Mouse (Mus musculus) bone marrow macrophage, adult 2 months (primary cell): ENCODE measurements around the gene Il12b. TPM values are rescaled to one million over a fixed set of nuclear protein-coding genes. Genes with fewer than 3 reads are reported as not detected.
A peak's percentile ranks its signal among the peaks of the same experiment; 100 is the strongest.

ENCODE experiments used
- H3K27ac ChIP-seq: 2 replicates; pipeline ENCODE4 v1.5.1; 2012; ENCODE audit warnings: low read depth, low read length; ENCODE audit not compliant: insufficient read depth
- H3K4me1 ChIP-seq: 2 replicates; pipeline ENCODE4 v1.6.1; 2012; ENCODE audit warnings: low read length; ENCODE audit not compliant: control insufficient read depth, insufficient read depth
- H3K4me3 ChIP-seq: 2 replicates; pipeline ENCODE4 v1.5.1; 2012; ENCODE audit warnings: mild to moderate bottlenecking, low read length, moderate library complexity; ENCODE audit not compliant: insufficient read depth
- CTCF ChIP-seq: IDR thresholded peaks from 2 replicates; pipeline ENCODE4 v1.5.1; 2012; ENCODE audit warnings: low read depth, mild to moderate bottlenecking, low read length, moderate library complexity
- POLR2A ChIP-seq: IDR thresholded peaks from 2 replicates; pipeline ENCODE4 v1.6.1; 2012; ENCODE audit warnings: mild to moderate bottlenecking, low read depth, low read length, borderline replicate concordance
- polyA plus RNA-seq: library from polyadenylated mRNA; stranded (reverse); fragments of >200 nt; gene quantifications from 2 replicates; pipeline ENCODE4 v1.2.4, GENCODE M21; 2012; ENCODE audit not compliant: missing spikeins, insufficient read depth, insufficient read length

Il12b gene
- polyA plus RNA-seq, result not detected in 2 replicates

GRCm38 (mm10) chr11:44399763-44400162 is at the start of gene Il12b:
Gene Il12b (plus strand): TSS chr11:44400063.
- TF ChIP-seq POLR2A, result no peak
- no peak for TF ChIP-seq CTCF
- Histone ChIP-seq H3K4me3 (no peak within 1 kb of the TSS), H3K27ac (no peak within 1 kb of the TSS), H3K4me1 (peaks cover 21% of the 10 kb centered on the region)

GRCm38 (mm10) chr11:44354860-44355470 is 44.9 kb upstream of the Il12b start:
- TF ChIP-seq POLR2A (no peak), CTCF (no peak)
- H3K27ac ChIP-seq, result no peak overlapping the region
- H3K4me3 ChIP-seq, result no peak overlapping the region
- H3K4me1 ChIP-seq, result peaks cover 8% of the 10 kb centered on the region; the same call in 1 of the 2 replicates

- TF ChIP-seq CTCF (no peak), POLR2A (no peak)
- no peak overlapping the region for H3K4me3 ChIP-seq
- H3K27ac ChIP-seq, result no peak overlapping the region
- peaks cover 8% of the 10 kb centered on the region; the same call in 1 of the 2 replicates for H3K4me1 ChIP-seq
These were observed 43.7 kb upstream of the Il12b start for GRCm38 (mm10) chr11:44356171-44356570.

- Histone ChIP-seq H3K4me1 (no peaks in the 10 kb centered on the region), H3K4me3 (no peak overlapping the region), H3K27ac (no peak overlapping the region)
- TF ChIP-seq POLR2A, result no peak
- TF ChIP-seq CTCF, result no peak
These were observed 35.3 kb upstream of the Il12b start for GRCm38 (mm10) chr11:44364536-44364935.

- peaks cover 7% of the 10 kb centered on the region for H3K4me1 ChIP-seq
- H3K27ac ChIP-seq, result no peak overlapping the region
- TF ChIP-seq POLR2A (no peak), CTCF (no peak)
- no peak overlapping the region for H3K4me3 ChIP-seq
These were observed 32.2 kb upstream of the Il12b start for GRCm38 (mm10) chr11:44367711-44368110.

GRCm38 (mm10) chr11:44372856-44373255 is 27.0 kb upstream of the Il12b start:
- H3K4me1 ChIP-seq, result peaks cover 17% of the 10 kb centered on the region
- TF ChIP-seq POLR2A (no peak), CTCF (no peak)
- peak overlapping the region; percentile 66 for H3K27ac ChIP-seq
- no peak overlapping the region for H3K4me3 ChIP-seq

GRCm38 (mm10) chr11:44377879-44378278 is 22.0 kb upstream of the Il12b start:
- no peak overlapping the region for H3K4me3 ChIP-seq
- peaks cover 27% of the 10 kb centered on the region for H3K4me1 ChIP-seq
- TF ChIP-seq POLR2A (no peak), CTCF (no peak)
- peak overlapping the region; percentile 49 for H3K27ac ChIP-seq

- Histone ChIP-seq H3K4me3 (no peak overlapping the region), H3K27ac (no peak overlapping the region), H3K4me1 (peaks cover 21% of the 10 kb centered on the region)
- no peak for TF ChIP-seq POLR2A
- no peak for TF ChIP-seq CTCF
These were observed 19.3 kb upstream of the Il12b start for GRCm38 (mm10) chr11:44380432-44381051.

GRCm38 (mm10) chr11:44382200-44382599 is 17.7 kb upstream of the Il12b start:
- peaks cover 20% of the 10 kb centered on the region for H3K4me1 ChIP-seq
- TF ChIP-seq CTCF (no peak), POLR2A (no peak)
- no peak overlapping the region for H3K4me3 ChIP-seq
- no peak overlapping the region for H3K27ac ChIP-seq

- no peak overlapping the region for H3K4me3 ChIP-seq
- TF ChIP-seq POLR2A (no peak), CTCF (no peak)
- no peak overlapping the region for H3K27ac ChIP-seq
- peaks cover 15% of the 10 kb centered on the region for H3K4me1 ChIP-seq
These were observed 12.8 kb upstream of the Il12b start for GRCm38 (mm10) chr11:44387031-44387430.

GRCm38 (mm10) chr11:44389993-44390701 is 9.7 kb upstream of the Il12b start:
- Histone ChIP-seq H3K4me1 (peaks cover 8% of the 10 kb centered on the region), H3K27ac (no peak overlapping the region), H3K4me3 (no peak overlapping the region)
- TF ChIP-seq POLR2A, result no peak
- no peak for TF ChIP-seq CTCF
